Mouse (Mus musculus) E14TG2a.4 (cell line): ENCODE data around the gene Thtpa.

ENCODE experiments used
- CTCF ChIP-seq: conservative IDR thresholded peaks from 2 replicates; pipeline ENCODE4 v1.5.1; 2014; ENCODE audit warnings: low read length
- NANOG ChIP-seq: IDR thresholded peaks from 2 replicates; pipeline ENCODE4 v1.6.1; 2014; ENCODE audit warnings: borderline replicate concordance, low read length, mixed read lengths
- POU5F1 ChIP-seq: IDR thresholded peaks from 2 replicates; pipeline ENCODE4 v1.6.1; 2014; ENCODE audit warnings: low read length, borderline replicate concordance

- TF ChIP-seq CTCF (no peak), NANOG (no peak), POU5F1 (peak; percentile 55; the same call in 1 of the 2 replicates)
Measured at GRCm38 (mm10) chr14:55081105-55081504, 13.5 kb upstream of the Thtpa start.
